Mouse (Mus musculus) megakaryocyte, embryonic 14.5 days (primary cell): ENCODE data around the gene Ect2l. TPM values are rescaled to one million over a fixed set of nuclear protein-coding genes. Genes with fewer than 3 reads are reported as not detected.

Experiments
- H3K27me3 ChIP-seq: replicated peaks from 2 replicates; pipeline ENCODE3; 2012; ENCODE audit warnings: inconsistent platforms
- H3K36me3 ChIP-seq: replicated peaks from 2 replicates; pipeline ENCODE3; 2012; ENCODE audit warnings: low read length, inconsistent platforms, mixed read lengths
- H3K4me1 ChIP-seq: 2 replicates; pipeline ENCODE4 v1.6.1; 2012; ENCODE audit warnings: inconsistent platforms
- H3K4me3 ChIP-seq: replicated peaks from 2 replicates; pipeline ENCODE3; 2012; ENCODE audit warnings: moderate library complexity, mild to moderate bottlenecking, inconsistent platforms
- H3K9me3 ChIP-seq: 2 replicates; pipeline ENCODE4 v1.6.1; 2012; ENCODE audit warnings: inconsistent platforms
- FLI1 ChIP-seq: IDR thresholded peaks from 2 replicates; pipeline ENCODE4 v1.6.1; 2012; ENCODE audit warnings: low read length, inconsistent platforms, mixed read lengths
- GATA1 ChIP-seq: IDR thresholded peaks from 3 replicates; pipeline ENCODE4 v1.6.1; 2012; ENCODE audit warnings: mixed read lengths, low read length, inconsistent platforms, borderline replicate concordance
- polyA plus RNA-seq: library from polyadenylated mRNA; stranded (reverse); fragments of >175 nt; gene quantifications from 2 replicates; pipeline ENCODE4 v1.2.3, GENCODE M21; 2012; ENCODE audit warnings: low replicate concordance; ENCODE audit not compliant: insufficient read depth

Ect2l gene
- polyA plus RNA-seq, 1 experiment: not detected

DNA sequence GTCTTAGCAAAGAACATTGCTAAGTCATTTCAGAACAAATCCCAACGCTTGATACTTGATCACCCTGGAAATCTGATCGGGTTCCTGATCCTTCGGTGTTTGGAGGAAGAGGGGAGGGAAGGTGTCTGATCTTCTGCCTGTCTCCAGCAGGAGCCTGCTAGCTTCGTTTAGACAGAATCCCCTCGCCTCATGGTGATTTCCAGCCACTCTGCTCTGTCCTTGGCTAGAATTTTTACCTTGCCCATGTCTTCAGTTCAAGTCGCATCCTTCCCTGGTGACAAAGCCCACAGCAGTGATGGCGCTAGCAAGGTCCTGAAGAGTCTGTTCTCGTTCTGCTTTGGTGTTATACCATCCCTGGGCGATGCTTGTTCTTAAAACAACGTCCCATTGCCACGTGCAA, 16.5 kb downstream of the Ect2l start:
- H3K27me3 ChIP-seq: peaks cover 4% of the 10 kb centered on the region
- TF ChIP-seq GATA1 (no peak), FLI1 (no peak)
- no peak overlapping the region for H3K4me3 ChIP-seq
- peaks cover 10% of the 10 kb centered on the region for H3K9me3 ChIP-seq
- peaks cover 34% of the 10 kb centered on the region for H3K4me1 ChIP-seq
- H3K36me3 ChIP-seq: no peaks in the 10 kb centered on the region

DNA sequence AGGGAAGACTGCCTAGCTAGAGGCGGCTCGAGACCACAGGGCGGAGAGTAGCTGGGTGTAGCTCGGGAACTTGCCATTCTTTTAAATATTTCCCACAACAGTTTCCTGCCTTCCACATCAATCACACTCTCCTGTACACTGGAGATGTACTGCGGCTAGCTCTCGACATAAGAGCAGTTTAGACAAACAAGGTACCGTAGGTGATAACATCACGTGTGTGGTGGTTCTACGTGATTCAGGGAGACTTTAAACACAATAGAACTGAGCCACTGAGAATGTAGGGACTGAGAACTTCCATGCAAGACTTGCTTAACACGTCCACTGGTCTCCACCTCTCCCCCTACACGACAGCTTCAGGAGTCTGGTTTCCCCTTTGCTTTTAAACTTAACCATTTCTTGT, 17.5 kb downstream of the Ect2l start:
- TF ChIP-seq FLI1 (no peak), GATA1 (no peak)
- no peaks in the 10 kb centered on the region for H3K36me3 ChIP-seq
- H3K4me3 ChIP-seq: no peak overlapping the region
- peaks cover under 1% of the 10 kb centered on the region; the same call in 1 of the 2 replicates for H3K9me3 ChIP-seq
- H3K4me1 ChIP-seq: peaks cover 35% of the 10 kb centered on the region
- H3K27me3 ChIP-seq: peaks cover 4% of the 10 kb centered on the region

DNA sequence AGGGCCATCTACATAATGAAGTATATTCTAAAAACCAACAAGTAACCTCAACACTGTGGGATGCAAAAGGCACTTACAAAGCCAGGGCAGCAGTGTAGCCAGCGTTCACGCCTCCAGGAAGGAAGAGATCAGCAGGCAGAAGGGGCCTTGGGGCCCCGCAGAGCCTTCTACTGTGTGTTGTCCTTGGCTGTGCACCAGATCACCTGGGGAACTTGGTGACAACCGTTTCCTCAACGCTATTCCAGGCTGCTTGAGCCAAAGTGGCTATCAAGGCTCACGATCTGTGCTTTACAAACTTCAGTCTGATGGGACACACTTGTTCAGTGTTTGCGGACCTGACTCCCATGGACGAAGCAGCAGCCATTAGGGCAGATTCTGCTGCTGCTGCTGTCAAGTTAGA, 19.0 kb downstream of the Ect2l start:
- Histone ChIP-seq H3K27me3 (peaks cover 4% of the 10 kb centered on the region), H3K4me1 (peaks cover 38% of the 10 kb centered on the region), H3K9me3 (no peaks in the 10 kb centered on the region), H3K4me3 (no peak overlapping the region), H3K36me3 (no peaks in the 10 kb centered on the region)
- TF ChIP-seq FLI1 (no peak), GATA1 (no peak)

DNA sequence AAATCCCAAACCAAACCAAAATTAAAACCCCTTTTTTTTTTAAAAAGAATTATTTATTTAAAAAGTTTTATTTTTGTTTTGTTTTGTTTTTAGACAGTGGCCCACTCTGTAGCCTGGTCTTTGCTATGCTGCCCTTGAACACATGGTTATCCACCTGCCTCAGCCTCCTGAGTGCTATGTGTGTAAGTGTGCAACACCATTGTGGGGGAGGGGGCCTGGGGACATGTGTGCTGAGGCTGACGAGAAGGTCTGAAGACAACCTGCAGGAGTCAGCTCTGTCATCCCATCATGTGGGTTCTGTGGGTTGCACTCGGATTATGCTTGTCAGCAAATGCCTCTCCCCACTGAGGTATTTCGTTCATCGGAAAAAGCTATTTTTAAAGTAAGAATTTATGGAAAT, 21.2 kb downstream of the Ect2l start:
- Histone ChIP-seq H3K36me3 (no peaks in the 10 kb centered on the region), H3K27me3 (peaks cover 4% of the 10 kb centered on the region), H3K4me1 (peaks cover 57% of the 10 kb centered on the region), H3K9me3 (no peaks in the 10 kb centered on the region), H3K4me3 (no peak overlapping the region)
- no peak for TF ChIP-seq GATA1
- TF ChIP-seq FLI1: no peak

DNA sequence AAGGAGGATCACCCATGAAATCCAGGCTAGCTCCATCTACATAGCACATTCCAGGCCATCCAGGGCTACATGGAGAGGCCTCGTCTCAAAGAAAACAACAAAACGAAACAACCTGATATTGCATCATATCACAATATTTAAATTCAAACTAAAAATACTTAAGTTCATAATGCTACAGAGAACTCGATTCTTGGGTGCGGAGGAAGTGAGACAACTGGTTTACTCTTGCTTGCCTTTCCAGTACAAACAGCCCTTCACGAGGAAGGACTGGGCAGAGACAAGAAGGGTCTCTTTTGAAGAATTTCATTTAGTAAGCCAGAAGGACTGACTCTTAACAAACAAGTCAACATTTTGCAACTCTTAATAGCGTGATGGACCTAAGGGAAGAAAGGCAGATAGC, 22.1 kb downstream of the Ect2l start:
- Histone ChIP-seq H3K9me3 (no peaks in the 10 kb centered on the region), H3K4me1 (peaks cover 61% of the 10 kb centered on the region), H3K27me3 (peaks cover 4% of the 10 kb centered on the region), H3K4me3 (no peak overlapping the region), H3K36me3 (no peaks in the 10 kb centered on the region)
- no peak for TF ChIP-seq GATA1
- no peak for TF ChIP-seq FLI1

DNA sequence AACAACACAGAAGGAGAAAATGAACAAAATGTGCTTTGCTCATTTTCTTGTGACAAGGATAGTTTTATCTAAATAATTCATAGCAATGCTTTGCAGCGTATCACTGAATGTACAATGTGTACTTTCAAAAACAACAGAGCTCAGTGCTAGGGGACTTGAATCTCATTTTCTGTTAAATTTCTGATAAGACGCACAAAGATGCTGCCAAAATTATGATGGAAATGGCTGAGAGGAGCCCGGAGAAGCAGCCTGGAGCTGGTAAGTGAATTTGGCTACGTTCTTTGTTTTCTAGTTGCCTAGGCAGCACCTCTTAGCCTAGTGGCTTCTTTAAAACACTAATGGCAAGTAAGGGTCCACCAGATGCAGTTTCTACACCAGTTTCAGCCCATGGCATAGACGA, 28.4 kb downstream of the Ect2l start:
- H3K27me3 ChIP-seq: no peaks in the 10 kb centered on the region
- TF ChIP-seq GATA1: no peak
- no peak for TF ChIP-seq FLI1
- H3K9me3 ChIP-seq: no peaks in the 10 kb centered on the region
- H3K36me3 ChIP-seq: no peaks in the 10 kb centered on the region
- H3K4me3 ChIP-seq: no peak overlapping the region
- peaks cover 40% of the 10 kb centered on the region for H3K4me1 ChIP-seq

DNA sequence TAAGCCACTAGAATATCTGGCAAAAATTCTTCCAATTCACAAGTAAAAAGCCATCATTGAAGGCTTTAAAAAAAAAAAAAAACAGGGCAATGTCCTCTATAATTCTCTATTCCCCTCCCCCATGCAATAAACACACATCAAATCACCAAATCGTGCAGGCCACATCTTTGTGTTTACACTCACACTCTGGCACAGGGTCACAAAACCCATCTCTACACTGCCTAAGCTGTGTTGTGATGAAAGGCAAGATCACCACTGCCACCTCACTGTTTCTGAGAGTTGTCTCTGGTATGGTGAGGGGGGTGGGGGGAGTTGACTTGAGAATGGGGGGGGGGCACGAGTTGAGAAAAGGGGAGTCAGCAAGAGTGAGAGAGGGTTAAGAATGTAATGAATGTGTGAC, 33.4 kb downstream of the Ect2l start:
- Histone ChIP-seq H3K4me3 (no peak overlapping the region), H3K27me3 (no peaks in the 10 kb centered on the region), H3K36me3 (no peaks in the 10 kb centered on the region), H3K4me1 (peaks cover 39% of the 10 kb centered on the region), H3K9me3 (no peaks in the 10 kb centered on the region)
- TF ChIP-seq FLI1 (no peak), GATA1 (no peak)

DNA sequence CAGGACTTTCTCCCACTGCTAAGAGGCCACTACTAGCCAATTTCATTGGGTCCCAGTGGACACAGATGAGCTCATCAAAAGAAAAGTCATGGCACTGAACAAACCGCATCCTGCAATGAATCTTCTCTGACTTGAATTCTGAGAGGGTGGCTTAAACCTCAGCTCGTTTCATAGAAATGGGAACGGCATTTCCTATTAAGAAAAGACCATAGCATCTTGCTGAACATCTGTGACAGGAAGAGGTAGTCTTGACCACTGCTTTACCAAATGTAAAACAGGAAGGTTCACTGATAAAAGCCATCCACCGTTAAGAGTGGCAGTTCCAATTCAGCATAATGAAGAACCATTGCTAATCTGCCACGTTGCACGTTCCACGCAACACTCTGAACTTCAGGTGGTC, 34.0 kb downstream of the Ect2l start:
- H3K36me3 ChIP-seq: no peaks in the 10 kb centered on the region
- no peaks in the 10 kb centered on the region for H3K9me3 ChIP-seq
- H3K27me3 ChIP-seq: no peaks in the 10 kb centered on the region
- no peak overlapping the region for H3K4me3 ChIP-seq
- H3K4me1 ChIP-seq: peaks cover 39% of the 10 kb centered on the region
- TF ChIP-seq GATA1 (no peak), FLI1 (no peak)

DNA sequence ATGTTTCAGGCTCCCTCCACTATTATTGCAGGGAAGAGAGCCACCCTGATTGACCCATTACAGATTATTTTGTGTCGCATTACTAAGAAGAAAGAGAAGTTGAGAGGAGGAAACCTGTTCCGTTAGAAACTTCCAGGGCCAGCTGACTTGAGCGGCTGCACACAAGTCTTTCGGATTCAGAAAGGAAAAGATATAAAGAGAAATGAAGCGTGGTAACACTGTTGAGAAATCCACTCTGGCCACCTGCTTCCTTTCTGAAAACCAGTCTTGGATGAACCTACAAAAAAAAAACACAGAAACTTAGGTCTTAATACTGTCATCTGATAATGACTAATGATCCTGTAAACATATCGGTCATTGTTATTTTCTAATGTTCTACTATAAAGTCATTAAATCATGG, 35.6 kb downstream of the Ect2l start:
- no peaks in the 10 kb centered on the region for H3K27me3 ChIP-seq
- TF ChIP-seq GATA1: no peak
- no peak for TF ChIP-seq FLI1

DNA sequence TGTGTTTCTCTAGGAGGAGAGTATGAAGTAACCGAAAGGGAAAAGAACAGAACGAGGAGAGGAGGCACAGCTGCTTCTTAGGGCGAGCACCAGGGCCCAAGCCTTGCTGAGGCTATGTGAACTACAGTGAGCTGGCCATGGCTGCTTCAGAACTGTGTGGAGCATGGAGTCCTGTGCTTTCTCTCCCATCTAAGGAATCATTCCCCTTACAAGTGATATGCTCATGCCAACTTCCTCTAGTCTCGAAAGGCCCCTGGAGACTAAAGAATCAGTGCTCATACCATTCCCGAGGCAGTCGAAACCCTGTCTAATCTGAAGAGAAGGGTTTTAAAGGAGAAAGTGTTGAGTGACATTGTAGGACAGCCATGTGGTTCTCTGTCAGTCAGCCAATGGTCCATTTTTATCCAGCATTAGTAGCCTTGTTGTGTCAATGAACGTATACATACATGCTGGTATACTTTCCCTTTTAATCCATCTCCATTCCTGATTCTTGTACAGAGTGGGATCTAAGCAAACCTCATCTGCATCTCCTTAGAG, 48.2 kb downstream of the Ect2l start:
- TF ChIP-seq GATA1 (no peak), FLI1 (no peak)
- Histone ChIP-seq H3K9me3 (peaks cover 4% of the 10 kb centered on the region), H3K36me3 (no peaks in the 10 kb centered on the region), H3K4me3 (no peak overlapping the region), H3K4me1 (peaks cover 3% of the 10 kb centered on the region; the same call in 1 of the 2 replicates), H3K27me3 (no peaks in the 10 kb centered on the region)

More for the DNA sequence above, 35.6 kb downstream of the Ect2l start:
- Histone ChIP-seq H3K9me3 (no peaks in the 10 kb centered on the region), H3K36me3 (no peaks in the 10 kb centered on the region), H3K4me1 (peaks cover 35% of the 10 kb centered on the region), H3K4me3 (no peak overlapping the region)

DNA sequence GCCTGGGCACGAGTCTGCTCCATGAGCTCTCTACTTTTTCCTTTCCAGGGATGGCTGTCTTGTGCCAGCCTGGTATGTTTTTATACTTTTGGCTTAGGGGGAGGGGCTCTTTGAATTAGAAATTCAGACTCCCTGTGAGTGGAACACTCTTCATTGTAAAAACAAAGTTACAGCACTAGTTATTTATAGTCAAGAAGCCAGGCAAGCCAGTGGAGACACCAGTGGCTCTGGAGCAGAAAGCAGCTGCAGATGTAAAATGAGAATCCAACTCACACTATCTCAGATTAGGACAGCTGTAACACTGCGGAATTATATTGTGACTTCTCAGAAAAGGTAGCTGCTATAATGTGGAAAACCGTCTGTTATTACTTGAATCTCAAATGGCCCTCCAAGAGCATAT, 63.5 kb downstream of the Ect2l start:
- no peaks in the 10 kb centered on the region for H3K27me3 ChIP-seq
- TF ChIP-seq GATA1 (no peak), FLI1 (no peak)

More for the DNA sequence above, 63.5 kb downstream of the Ect2l start:
- H3K9me3 ChIP-seq: no peaks in the 10 kb centered on the region
- no peaks in the 10 kb centered on the region for H3K36me3 ChIP-seq
- H3K4me3 ChIP-seq: no peak overlapping the region
- no peaks in the 10 kb centered on the region for H3K4me1 ChIP-seq
